Mouse (Mus musculus): ENCODE data around the gene Lrp10.
A peak's percentile ranks its signal among the peaks of the same experiment; 100 is the strongest.

Lrp10 gene

DNA sequence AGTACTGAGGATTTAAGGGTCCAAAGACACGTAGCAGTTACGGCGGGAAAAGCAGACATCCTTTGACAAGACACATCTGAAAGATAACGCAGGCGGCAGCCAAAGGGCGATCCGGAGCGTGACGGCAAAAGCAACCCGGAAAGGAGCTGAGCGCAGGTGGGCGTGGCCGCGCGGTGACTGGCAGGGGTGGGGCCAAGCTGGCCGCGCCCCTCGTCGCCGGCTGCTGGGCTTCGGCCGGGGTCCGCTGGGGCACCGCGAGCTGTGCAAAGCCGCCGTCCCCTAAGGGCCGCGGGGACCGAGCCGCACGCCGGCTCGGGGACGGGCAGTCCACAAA lies at the start of gene Lrp10:
Gene Lrp10 (plus strand): TSS at position 179 of the 334 bp plus-strand sequence.
- peak; percentile 91 to 92 for DNase-seq (ENCODE audit: low spot score in 2 of 2)

GRCm38 (mm10) chr14:54415241-54416020 lies 48.5 kb upstream of the Lrp10 start:
- DNase-seq (ENCODE audit: low spot score in 2 of 2): no peak

DNA sequence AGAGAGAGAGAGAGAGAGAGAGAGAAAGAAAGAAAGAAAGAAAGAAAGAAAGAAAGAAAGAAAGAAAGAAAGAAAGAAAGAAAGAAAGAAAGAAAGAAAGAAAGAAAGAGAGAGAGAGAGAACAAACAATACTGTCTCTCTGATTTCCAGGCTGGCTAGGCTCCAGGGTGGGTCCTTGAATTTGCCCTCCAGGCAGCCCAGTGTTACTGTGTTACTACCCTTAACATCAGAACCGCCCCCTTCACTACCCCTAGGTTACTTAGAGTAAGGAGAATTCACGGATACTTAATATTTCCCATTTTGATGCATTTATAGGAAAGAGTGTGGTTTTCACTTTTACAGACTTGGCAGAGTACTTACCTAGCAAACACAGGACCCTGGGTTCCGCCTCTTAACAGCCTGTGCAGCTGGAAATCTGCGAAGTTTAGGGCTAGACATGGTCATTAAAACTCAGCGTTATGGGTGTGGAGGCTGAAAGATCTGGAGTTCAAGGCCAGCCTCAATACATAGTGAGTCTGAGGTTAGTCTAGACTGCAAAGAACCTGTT lies 47.6 kb upstream of the Lrp10 start:
- no peak for DNase-seq (ENCODE audit: low spot score in 2 of 2)

DNA sequence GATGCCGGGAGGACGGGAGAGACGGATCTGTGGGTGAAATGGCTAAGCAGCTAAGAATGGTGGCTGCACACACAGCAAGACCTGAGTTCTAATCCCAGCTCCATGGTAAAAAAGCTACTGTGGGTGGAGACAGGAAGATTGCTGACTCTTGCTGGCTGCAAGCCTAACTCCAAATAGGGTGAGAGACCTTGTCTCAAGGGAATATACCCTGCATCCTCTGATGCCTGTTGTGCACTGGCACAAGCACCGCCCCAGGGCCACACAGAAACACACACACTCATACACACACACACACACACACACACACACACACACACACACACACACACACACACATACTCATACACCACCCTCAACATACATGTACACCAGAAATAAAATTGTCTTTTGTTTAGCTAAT lies 47.1 kb upstream of the Lrp10 start:
- DNase-seq (ENCODE audit: low spot score in 2 of 2): no peak

DNA sequence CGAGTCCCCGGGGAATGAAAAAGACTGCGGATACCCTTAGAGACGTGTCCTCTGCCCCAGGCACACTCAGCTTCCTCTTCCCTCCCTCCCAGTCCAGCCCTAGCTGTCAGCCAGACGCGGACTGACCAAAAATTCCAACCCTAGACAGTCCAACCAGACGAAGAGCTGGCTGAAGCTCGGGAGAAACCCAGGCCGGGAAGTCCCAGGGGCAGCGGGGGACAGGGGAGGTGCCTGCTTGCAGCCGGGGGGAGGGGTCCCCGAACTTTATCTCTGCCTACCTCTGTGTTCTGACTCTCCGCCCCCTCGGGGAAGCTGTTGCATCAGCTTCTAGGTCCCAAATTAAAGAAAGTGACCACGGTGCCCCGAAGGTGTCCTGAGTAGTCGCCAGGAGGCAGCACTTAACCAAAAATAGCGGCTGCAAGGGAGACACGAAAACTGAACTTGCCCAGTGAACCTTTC lies 46.3 kb upstream of the Lrp10 start, which contains the start of gene Slc7a7:
Gene Slc7a7 (minus strand): TSS at position 158 of the 459 bp plus-strand sequence.
- peak in 1 of 2 experiments; percentile 26 for DNase-seq (ENCODE audit: low spot score in 2 of 2)

- no peak for DNase-seq (ENCODE audit: low spot score in 2 of 2)
Observed at GRCm38 (mm10) chr14:54421014-54421413, 42.9 kb upstream of the Lrp10 start.

DNA sequence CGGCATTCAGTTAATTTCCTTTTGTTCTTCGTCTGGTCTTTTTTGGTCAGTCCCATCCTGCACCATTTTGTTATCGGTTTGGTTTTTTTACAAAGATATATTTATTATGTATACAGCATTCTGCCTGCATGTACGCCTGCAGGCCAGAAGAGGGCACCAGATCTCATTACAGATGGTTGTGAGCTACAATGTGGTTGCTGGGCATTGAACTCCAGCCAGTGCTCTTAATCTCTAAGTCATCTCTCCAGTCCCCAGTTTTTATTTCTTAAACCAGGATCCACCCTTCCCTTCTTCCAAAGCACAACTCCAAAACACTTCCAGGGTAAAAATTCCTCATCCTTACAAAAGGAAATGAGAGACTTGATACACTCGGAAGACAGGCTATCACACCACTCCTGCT lies 40.5 kb upstream of the Lrp10 start:
- DNase-seq (ENCODE audit: low spot score in 2 of 2): no peak

DNA sequence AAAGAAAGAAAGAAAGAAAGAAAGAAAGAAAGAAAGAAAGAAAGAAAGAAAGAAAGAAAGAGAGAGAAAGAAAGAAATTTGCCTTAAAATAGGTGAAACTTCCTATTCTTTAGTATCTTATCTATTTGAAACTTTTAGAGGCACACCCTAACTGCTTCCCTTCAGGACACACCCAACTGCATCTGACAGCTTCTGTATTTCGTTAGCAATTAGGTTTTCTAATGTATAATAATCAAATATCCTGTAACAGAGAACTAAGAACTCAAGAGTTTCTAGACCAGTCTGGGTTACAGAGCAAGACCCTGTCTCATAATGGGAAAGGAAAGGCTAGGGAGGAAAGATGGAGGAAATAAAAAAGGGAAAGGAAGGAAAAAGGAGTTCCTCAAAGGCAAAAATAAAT lies 39.3 kb upstream of the Lrp10 start:
- no peak for DNase-seq (ENCODE audit: low spot score in 2 of 2)

DNA sequence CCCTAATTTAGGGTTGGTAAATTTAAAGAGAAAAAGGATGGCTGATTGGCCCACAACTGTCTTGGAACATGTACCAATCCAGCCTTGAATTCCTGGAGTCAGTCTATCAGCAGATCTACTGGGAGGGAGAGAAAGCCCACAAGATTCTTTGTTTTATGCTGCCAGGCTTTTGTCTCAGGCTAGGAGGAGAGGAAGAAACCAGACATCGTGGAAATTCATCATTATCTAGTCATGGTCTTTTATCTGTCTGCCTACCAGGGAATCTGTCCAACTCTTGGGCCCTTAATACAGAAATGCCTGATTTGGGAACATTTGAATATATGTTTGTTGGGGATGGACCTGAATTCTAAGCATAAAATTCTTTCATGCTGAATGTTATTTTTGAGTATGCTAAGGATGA lies 38.4 kb upstream of the Lrp10 start:
- DNase-seq (ENCODE audit: low spot score in 2 of 2): no peak

- DNase-seq (ENCODE audit: low spot score in 2 of 2): no peak
Observed at GRCm38 (mm10) chr14:54426003-54426688, 37.8 kb upstream of the Lrp10 start.

- peak; percentile 74 to 79 for DNase-seq (ENCODE audit: low spot score in 2 of 2)
Observed at GRCm38 (mm10) chr14:54426689-54427398, 37.1 kb upstream of the Lrp10 start, which contains the start of gene Mrpl52. Gene Mrpl52 (plus strand): TSS chr14:54426909.

DNA sequence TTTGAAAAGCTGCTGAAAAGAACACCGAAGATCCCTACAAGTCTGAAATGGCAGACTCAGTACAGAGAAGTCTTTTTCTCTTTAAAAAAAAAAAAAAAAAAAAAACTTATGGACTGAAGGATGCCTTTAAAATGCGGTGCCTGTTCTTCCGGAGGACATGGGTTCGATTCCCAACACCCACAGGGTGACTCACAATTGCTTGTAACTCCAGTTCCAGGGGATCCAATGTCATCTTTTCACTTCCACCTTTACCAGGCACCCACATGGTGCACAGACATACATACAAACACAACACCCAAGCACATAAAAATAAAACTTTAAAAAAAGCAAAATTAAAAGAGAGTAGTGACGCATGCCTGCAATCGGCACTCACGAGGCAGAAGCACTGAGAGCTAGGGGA lies 36.2 kb upstream of the Lrp10 start:
- no peak for DNase-seq (ENCODE audit: low spot score in 2 of 2)

GRCm38 (mm10) chr14:54428421-54428820 lies 35.5 kb upstream of the Lrp10 start:
- DNase-seq (ENCODE audit: low spot score in 2 of 2): no peak

DNA sequence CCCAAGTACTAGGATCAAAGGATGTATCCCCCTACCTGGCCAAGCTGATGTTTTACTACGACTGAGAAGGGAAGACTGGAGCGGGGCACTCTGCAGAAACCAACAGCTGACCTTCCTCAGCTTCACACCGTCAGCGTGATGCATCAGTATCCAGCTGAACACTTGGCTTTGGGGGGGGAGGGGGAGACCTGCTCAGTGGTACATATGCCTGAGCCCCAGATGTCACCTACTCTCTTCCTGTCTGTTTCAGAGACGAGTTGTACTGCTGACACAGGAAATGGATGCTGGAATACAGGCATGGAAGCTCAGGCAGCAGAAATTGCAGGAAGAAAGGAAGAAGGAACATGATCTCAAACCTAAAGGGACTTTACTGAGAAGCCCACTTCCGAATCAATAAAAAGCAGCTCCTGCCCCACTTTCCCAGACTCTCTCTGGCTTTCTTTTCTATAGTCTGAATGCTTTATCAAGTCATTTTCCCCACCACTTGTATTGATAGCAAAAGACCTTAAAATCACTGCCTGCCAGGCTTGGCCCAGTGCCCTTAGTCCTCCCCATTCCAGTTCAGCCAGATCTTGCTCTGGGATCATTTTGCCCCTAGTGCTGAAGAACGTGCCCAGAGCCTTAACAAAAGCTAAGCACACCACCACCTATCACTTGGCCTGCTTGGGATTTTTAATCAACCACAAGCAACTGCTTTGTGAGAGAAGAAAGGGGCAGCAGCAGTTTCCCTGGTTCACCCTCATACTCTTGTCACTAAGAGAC lies 34.4 kb upstream of the Lrp10 start:
- DNase-seq (ENCODE audit: low spot score in 2 of 2): no peak

- no peak for DNase-seq (ENCODE audit: low spot score in 2 of 2)
Observed at GRCm38 (mm10) chr14:54430406-54431145, 33.4 kb upstream of the Lrp10 start.

GRCm38 (mm10) chr14:54431334-54432077 lies 32.4 kb upstream of the Lrp10 start, which contains the start of gene Mmp14:
Gene Mmp14 (plus strand): TSS chr14:54431612.
- DNase-seq (ENCODE audit: low spot score in 2 of 2): no peak

GRCm38 (mm10) chr14:54432078-54432836 lies 31.7 kb upstream of the Lrp10 start:
- DNase-seq (ENCODE audit: low spot score in 2 of 2): peak in 1 of 2 experiments; percentile 50

DNA sequence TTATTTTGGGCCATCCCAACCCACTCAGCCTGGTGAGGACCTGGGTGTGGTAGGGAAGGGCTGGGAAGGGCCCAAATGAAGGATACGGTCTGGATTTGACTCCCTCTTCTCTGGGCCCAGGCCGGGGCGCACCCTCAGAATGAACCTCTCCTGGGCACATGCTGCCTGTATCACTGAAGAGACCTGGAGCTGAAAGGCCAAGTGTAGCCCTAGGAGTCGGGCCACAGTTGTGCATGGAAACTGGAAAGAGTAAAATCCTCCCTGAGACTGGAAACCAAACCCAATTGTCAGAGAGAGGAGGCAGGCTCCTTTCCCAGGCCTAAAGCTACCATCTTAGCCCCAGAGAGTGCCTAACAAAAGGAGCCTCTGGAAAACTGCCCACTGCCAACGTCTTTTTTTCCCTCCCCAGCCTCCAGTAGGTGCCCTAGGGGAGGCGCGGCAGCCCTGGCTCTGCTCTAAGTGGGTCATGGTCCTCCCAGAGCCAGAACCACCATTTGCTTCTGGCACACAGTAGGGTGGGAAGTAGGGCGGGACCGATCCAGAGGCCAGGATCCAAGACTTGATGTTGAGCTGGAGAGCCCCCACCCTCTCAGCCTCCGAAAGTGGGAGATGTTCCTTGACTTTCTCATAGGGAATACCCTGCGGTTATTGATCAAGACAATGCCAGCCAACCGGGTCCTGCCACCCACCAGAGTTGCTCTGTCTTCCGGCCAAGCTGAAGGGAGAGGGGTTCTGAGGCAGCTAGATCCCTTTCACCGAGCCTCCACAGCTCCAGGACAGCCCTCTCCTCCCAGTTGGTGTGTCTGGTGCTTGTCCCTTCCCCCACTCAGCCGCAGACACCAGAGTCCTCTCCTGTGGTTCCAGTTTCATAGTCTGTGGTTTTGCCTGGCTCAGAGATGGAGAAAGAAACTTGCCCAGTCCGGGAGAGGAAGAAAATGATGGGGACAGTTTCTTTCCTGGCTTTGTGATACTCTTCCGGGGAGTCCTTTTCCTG lies 30.8 kb upstream of the Lrp10 start:
- no peak for DNase-seq (ENCODE audit: low spot score in 2 of 2)

Data from spleen, postnatal 14 days (tissue).